Mouse (Mus musculus): ENCODE results near the gene Ndrg2.

DNA sequence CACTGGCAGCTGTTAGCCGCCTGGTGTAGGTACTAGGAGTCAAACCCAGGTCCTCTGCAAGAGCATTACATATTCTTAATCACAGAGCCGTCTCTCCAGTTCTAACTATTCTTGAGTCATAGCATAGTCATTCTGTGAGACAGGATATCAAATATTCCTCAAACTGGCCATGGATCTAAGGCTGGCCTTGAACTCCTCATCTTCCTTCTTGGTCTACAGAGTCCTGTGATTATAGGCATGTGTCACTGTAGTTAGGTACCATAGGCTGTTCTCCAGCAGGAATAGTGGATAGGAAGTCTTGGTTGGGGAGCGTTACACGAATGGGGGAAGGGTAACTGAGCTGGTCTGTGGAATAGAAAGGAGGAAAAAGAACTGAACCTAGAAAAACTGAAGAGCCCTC is 2.6 kb upstream of the Ndrg2 start:
- no peak for TF ChIP-seq CTCF (IDR thresholded peaks at IDR 0.05; ENCODE audit: low read depth, low read length)
- no peak for TF ChIP-seq TAL1 (conservative IDR thresholded peaks at IDR 0.05; ENCODE audit: low read depth, low read length)
- TF ChIP-seq POLR2AphosphoS5 (IDR thresholded peaks at IDR 0.05; ENCODE audit: insufficient replicate concordance, low read depth, low read length), result no peak
- TF ChIP-seq GATA1 (IDR thresholded peaks at IDR 0.05; ENCODE audit: borderline replicate concordance, low read length), result no peak
- no peak for TF ChIP-seq GATA2 (IDR thresholded peaks at IDR 0.05; ENCODE audit: borderline replicate concordance, low read depth, low read length)

All from G1E (cell line).